Mouse (Mus musculus) heart, adult 18-20 months (tissue): ENCODE measurements at regions not wholly inside any gene's neighbourhood (a gene's known extent, or its start where the extent isn't known, plus 50 kb on each side); places are given as distances from the start of the nearest gene placed in this dataset.

ENCODE experiments used
- DNase-seq, 2 experiments: peaks; one replicate each; pipeline ENCODE4 v3.0.0; 2021 to 2022; ENCODE audit warnings: mixed read lengths in 1 of 2

- peak in 1 of 2 experiments; percentile 5 for DNase-seq
These were observed 70.5 kb upstream of the Efemp1 start for GRCm38 (mm10) chr11:28782486-28782885.

- no peak for DNase-seq
These were observed 82.2 kb upstream of the Efemp1 start for GRCm38 (mm10) chr11:28770831-28771230.

DNA sequence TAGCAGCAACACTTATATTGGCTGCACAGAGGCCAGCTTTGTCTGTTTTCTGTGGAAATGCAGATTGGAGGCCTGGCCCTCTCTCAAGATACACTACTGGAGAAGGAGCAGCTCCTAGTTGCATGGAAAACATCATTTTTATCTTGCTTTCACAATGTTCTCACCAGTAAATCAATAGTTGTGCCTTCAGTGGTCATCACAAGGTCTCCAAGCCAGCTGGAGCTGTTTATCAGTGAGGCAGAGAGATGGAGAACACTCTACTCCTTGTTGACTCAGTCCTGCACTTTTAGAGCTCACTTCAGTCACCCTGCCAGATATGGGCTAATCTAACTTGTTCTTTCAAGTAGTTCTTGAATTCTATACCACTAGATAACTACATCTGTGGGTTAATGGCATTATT, 92.3 kb upstream of the Efemp1 start:
- DNase-seq = peak in 1 of 2 experiments; percentile 30

DNA sequence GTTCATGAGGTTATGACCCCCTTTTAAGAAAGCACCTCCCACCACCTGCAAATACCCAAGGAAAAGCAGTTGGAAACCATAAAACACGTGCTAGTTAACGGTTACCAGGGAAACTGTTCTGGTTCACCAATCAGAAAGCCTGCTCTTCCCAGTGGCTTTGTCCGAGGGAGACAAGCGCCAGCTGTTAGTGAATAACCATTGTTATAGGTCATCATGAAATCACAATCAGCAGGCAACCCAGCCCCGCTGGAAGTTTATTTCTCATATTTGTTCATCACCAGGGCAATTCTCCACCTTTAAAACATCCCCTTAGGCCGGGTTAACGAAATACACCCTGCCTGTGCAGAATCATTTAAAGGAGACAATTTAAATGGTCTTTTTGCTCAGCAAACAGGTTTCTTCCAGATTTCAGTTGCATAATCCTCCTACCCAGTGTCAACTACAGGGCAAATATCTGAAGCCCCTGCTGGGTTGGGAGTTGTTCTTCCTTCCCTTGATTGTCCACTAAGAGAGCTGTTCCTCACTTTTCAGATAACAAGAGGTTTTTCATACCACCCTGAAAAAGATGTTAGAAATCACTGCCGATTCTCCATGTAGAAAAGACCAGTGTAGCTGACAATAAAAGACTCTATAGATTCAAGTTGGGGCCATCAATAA, 117.9 kb upstream of the Efemp1 start:
- peak; percentile 35 to 59 for DNase-seq

GRCm38 (mm10) chr11:28734581-28734931, 118.4 kb upstream of the Efemp1 start:
- no peak for DNase-seq

DNA sequence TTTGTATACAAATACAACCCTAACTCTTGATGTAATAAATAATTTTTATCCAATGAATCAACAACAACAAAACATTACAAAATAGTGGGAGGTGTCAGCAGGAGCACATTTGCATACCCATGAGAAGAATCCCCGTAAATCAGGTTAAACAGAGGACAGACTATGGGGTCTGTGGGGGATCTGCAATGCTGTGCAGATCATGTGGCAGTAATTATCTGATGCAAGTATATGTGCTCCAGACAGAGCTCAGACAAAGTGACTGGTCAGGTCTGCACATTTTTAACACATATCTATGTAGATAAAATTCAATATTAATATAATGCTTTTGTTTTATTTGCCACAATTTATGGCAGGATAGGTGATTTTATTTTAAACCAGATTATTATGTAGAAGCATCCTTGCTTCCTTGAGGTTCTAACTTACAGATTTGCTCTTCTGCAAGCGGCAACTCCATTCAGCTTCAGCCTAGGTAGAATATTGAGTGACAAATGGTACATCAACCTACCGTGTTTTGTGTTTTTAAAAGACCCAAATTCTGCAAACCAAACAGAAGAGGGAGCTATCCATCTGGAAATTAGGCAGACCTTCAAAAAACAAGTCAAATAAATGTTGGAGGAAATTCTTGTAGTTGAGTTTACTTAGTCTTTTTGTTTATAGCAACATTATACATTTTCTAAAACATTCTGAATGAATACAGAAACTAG, 119.0 kb upstream of the Efemp1 start:
- DNase-seq = no peak

DNA sequence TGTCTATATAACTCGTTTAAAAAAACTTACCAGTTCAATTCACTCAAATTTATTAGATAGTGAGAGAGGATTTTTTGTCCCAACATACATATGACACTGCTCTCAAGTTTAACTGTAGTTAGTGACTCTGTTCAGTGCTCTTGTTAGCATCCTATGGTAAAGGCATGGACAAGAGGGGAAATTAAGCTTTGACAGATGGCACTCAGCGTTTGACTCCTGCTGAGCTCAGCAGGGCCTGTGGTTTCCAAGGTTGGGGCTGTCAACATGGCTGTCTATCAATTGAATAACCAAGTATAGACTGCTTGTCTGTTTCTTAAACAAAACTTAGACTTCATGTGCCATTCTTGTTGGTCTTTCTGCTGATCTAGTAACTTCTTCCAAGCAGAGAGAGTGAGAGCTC, 122.9 kb upstream of the Efemp1 start:
- DNase-seq = no peak

GRCm38 (mm10) chr11:28709511-28709910, 125.4 kb upstream of the Ccdc85a start:
- peak in 1 of 2 experiments; percentile 33 for DNase-seq

DNA sequence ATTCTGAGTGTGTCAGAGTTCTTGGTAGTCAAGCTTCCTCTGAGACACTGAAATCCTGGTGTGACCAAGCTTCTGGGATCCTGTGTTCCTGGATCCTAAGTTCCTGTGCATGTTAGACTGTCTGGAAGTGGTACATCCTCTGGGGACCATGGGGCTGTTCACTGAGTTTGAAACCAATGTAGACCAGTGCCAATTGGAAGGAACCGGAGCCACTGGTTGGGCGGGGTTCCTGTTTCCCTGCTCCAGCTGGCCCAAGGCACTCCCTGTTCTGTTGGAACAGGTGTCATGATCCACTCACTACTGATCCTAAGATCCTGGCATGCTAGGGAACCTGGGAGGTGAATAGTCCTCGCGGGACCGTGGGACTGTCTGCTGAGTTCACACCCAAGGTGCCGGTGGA, 124.3 kb upstream of the Ccdc85a start:
- peak in 1 of 2 experiments; percentile 43 for DNase-seq

- no peak for DNase-seq
These were observed 118.3 kb upstream of the Ccdc85a start for GRCm38 (mm10) chr11:28702384-28702783.

GRCm38 (mm10) chr11:28701379-28701778, 117.3 kb upstream of the Ccdc85a start:
- peak; percentile 27 to 43 for DNase-seq

- no peak for DNase-seq
These were observed 115.6 kb upstream of the Ccdc85a start for GRCm38 (mm10) chr11:28699766-28700165.

- no peak for DNase-seq
These were observed 113.7 kb upstream of the Ccdc85a start for GRCm38 (mm10) chr11:28697644-28698480.

- peak; percentile 44 to 63 for DNase-seq
These were observed 110.9 kb upstream of the Ccdc85a start for GRCm38 (mm10) chr11:28695031-28695430.

DNA sequence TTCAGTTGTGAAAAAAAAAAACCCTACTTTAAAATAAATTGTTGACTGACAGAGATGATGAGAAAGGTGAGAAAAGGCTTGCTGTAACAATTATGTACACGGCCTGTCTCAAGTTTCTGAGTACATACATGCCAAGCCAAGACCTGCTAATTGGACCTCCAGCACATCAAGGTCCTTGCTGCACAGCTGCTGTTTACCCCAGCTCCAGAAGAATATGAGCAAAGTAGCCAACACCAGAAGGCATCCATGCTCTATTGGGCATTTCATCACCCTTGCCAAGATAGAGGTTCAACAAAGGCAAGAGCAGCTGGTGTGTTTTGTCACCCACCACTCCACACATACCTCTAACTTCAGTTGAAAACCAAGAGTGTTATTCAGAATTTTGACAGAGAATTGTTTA, 109.2 kb upstream of the Ccdc85a start:
- DNase-seq = no peak

DNA sequence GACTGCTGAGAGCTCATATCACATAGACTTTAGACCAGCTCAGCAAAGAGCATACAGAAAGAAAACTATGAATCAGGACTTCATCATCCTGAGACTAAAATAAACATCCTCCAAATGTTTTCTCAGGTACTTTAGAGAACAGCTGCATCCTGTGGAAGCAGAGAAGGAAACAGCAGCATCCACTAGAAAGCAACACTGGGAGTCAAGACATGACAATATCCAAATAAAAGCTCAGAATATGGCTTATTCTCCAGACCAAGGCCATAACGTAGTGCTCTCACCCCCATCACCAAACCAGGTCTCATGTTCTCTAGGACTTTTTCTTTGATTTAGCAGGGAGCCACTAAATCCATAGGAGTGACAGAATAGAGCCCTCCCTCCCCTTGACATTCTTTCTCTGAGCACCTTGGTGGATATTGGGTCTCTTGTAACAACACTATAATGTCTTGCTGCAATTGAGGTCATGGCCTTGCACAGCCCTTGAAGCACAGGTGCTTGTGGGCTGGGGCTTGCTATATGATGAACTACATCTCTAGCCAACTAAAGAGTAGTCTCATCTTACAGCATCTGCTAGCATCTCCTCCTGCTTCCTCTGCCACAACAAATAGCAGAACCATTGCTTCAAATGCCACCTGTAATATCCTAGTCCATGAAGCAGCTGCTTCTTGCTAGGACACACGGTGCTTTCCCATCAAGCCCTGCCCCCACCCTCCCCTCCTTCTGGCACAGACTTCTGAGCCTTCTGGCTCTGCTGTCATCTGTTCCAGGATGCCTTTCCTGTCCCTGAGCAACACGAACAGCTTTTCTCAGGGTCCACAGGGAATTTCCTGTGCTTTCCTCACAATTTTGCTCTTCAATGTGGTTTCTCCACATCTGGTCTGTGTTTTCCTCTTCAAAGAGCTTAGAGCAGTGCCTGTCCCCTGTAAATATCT, 108.4 kb upstream of the Ccdc85a start:
- DNase-seq = peak; percentile 32 to 71

DNA sequence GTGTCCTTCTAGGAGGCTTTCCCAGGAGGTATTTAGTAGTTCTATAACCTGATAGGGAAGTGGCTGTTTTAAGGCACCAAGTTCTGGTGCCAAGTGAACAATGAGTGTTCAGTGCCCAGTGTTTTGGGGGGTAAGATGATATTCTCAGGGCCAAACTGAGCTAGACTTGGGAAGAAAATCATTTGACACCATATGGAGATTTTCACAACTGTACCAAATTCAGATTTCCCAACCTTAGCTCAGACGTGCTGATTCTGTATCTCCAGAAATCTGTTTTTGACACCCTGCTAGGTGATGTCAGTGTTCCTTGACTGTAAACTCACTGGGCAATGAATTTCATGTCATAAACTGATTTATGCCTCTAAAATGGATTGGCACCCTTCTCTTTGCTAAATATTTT, 104.3 kb upstream of the Ccdc85a start:
- no peak for DNase-seq

- no peak for DNase-seq
These were observed 101.3 kb upstream of the Ccdc85a start for GRCm38 (mm10) chr11:28685407-28685806.

GRCm38 (mm10) chr11:28681311-28681710, 97.2 kb upstream of the Ccdc85a start:
- DNase-seq = no peak

GRCm38 (mm10) chr11:28670765-28671164, 86.6 kb upstream of the Ccdc85a start:
- no peak for DNase-seq

- no peak for DNase-seq
These were observed 85.2 kb upstream of the Ccdc85a start for GRCm38 (mm10) chr11:28669359-28669758.

GRCm38 (mm10) chr11:28660377-28660776, 76.3 kb upstream of the Ccdc85a start:
- DNase-seq = no peak
